Mouse (Mus musculus) ES-E14 (cell line): Measurements from ENCODE around the gene Fam181a.

Source experiments
- HCFC1 ChIP-seq: IDR thresholded peaks from 2 replicates; pipeline ENCODE4 v1.6.1; 2012; ENCODE audit warnings: low read length, inconsistent platforms, borderline replicate concordance; ENCODE audit not compliant: insufficient read depth
- ZNF384 ChIP-seq: IDR thresholded peaks from 2 replicates; pipeline ENCODE4 v1.6.1; 2012; ENCODE audit warnings: low read depth, low read length, inconsistent platforms

DNA sequence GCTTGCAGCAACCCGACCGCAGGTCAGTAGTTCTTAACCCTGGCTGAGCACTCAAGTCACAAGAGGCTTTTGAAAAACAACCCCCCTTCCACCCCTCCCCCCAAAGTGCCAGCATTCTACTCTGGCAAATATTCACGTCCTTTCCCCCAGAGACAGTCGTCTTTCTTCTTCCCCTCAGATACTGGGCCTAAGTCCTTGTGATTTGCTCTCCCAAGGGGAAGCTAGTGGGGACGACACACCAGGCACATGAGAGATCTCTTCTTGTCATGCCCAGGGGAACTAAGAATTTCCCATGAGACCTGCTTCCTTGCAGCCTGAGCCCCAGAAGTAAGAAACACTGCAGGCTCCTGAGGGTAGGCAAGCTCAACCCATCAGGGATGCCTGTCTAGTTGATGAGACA, 36.6 kb downstream of the Fam181a start:
- no peak for TF ChIP-seq ZNF384
- TF ChIP-seq HCFC1, result no peak
